Mouse (Mus musculus) gastrocnemius, adult 8-10 months (tissue): ENCODE data around the gene Trpm1. TPM values are rescaled to one million over a fixed set of nuclear protein-coding genes. Genes with fewer than 3 reads are reported as not detected.
A peak's percentile ranks its signal among the peaks of the same experiment; 100 is the strongest.

Source experiments
- DNase-seq, 2 experiments: peaks; one replicate each; pipeline ENCODE4 v3.0.0; 2022; ENCODE audit warnings: low spot score in 2 of 2
- total RNA-seq, 4 experiments: library from RNA; stranded (reverse); gene quantifications; 2 replicates each; pipeline ENCODE4 v1.2.4; 2022

Gene Trpm1
- total RNA-seq, 4 experiments from 2014 or later = 0.10 to 0.40 (median 0.30) TPM

DNA sequence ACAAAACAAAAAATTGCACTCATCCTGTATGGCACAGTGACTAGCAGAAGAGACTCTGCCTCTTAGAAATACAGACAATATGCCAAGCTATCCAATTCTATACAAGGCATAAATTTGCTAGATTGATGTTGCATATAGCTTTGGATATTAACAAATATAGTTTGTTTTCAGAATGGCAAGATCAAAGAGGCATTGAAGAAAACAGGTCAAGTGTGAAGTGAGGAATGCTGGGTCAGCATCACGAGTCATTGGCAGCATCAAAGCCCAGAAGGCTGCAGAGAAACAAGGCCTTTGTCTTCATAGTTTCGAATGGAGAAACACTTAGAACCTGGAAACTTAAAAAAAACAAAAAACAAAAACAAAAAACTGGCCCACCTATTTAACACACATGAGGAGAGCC is 78.4 kb downstream of the Trpm1 start:
- DNase-seq = no peak

DNA sequence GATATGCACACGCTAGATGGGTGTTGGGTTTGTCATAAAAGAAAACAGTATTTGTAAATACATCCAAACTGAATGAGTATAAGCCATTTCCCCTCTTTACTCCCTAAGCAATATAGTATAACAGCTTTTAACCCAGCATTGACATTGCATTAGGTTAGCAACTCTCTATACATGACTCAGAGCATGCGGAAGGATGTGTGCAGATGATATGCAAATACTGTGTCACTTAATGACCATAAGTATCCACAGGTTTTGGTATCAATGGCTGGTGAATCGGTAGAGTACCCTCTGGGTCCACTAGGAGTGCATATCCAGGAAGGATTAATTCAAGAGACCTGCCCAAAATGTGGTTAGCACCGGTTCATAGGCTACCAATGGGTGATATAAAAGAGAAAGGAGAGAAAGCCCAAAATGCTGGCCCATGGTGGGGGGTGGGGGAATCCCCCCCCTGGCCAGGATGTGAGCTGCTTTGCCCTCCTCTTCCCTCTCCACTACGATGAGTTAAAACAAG is 80.7 kb downstream of the Trpm1 start:
- DNase-seq = no peak

DNA sequence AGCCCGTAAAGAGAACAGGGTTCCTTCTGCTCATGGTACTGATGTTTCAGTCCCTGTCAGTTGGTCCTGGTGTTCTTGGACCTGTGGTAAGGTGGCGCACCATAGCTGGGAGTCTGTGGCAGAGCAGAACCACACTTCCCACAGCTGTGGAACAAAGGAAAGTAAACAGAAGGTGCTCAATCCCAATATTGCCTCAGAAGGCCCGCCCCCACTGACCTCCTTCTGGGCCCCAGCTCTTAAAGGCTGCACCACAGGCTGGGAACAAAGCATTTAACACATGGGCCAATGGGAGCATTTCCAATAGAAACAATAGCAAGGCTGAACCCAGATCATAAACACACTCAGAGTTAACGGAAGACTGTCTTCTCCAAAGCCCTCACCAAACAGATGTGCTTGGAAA is 82.9 kb downstream of the Trpm1 start:
- no peak for DNase-seq

DNA sequence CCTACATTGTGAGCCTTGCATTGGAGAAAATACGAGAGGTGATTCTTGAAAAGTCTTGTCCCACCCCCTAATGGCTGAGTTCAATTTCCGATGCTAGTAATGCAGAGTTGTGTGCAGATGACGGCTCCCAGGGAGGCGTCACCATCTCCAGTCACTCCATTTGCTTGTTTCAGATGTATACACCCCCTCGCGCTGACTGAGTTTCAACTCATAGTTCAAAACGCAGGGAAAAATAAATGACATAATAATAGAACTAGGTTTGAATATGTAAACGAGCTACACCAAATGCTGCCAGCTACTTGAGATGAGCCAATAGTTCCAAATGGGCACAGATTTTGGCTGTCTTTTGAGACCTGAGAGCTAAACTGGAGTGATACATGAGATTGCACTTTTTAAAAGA is 84.1 kb downstream of the Trpm1 start:
- no peak for DNase-seq

DNA sequence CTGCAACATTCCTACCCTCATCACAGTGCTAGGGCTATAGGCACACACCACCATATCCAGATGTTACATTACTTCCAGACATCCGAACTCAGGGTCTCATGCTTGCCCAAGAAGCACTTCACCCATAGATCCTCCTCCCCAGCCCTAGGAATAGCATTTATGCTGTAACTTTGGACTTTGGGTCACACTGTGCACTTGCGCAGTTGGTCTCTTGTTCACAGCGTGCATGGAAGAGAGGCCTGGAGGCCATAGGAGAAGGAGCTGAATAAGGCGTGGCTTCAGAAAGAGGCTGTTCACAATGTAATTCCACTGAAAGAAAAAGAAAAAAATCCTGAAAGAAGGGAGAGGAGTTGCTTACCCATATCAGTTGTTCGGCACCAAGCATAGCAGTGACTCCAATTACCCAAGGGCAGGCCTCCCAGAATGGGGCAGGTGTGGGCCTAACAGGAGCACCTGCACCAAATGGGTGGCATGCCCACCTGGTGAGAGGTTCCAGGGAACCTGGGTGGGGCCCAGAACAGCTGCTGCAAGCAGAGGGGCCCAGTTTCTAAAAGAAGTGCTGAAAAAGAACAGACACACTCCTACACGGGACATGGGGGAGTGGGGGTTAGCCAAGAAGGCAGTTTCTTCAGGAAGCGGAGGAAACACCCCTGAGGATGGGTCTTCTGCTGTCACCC is 84.9 kb downstream of the Trpm1 start:
- no peak for DNase-seq

DNA sequence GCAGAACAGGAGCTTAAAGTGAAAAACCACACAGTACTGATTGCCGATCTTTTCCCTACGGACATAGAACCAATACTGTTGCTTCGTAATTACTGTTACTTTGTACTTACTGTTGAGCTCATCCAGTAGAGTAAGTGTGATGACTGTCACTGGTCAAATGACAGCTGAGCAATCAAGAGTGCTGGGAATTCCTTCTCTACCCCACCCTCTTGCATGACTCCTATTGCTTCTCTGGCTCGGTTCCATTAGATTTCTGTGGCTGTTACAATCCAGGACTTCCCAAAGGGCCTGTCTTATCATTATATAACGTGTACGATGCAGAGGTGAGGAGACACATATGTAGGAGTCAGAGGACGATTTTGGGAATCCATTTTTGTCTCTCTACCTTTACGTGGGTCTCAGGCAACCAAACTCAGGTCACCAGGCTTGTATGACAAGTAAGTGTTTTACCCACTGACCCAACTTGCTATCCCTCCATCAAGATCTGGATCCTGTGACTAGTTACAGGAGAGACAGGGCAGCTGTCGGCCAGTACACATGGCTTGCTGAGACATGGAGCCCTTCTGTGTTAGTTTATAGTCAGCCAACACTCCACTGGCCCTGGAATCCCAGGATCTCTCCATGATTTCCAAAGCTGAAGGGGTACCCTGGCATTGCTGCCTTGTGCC is 85.6 kb downstream of the Trpm1 start:
- DNase-seq = no peak

DNA sequence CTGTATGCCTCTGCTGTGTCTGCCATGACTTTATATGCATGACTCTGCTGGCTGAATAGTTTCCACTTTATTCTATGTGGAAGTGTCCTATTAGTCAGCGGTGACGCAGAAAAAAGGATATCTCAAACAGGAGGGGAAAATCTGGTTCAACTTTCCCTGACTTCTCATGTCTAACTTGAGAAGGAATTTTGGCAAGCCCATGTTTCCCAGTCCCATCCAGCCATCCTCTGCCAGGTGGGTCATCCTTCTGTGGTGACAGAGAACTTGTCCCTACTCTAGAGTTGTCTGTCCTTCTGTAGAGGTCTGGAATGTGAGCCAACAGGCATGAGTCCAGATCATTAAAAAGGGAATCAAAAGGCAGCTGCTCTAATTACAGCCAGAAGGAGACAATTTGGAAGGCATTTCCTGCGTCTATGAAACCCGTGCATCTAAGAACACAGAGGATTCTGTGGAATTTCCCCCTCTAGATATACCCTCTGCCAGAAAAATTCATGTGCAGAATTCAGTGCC is 86.2 kb downstream of the Trpm1 start:
- peak in 1 of 2 experiments; percentile 16 for DNase-seq

DNA sequence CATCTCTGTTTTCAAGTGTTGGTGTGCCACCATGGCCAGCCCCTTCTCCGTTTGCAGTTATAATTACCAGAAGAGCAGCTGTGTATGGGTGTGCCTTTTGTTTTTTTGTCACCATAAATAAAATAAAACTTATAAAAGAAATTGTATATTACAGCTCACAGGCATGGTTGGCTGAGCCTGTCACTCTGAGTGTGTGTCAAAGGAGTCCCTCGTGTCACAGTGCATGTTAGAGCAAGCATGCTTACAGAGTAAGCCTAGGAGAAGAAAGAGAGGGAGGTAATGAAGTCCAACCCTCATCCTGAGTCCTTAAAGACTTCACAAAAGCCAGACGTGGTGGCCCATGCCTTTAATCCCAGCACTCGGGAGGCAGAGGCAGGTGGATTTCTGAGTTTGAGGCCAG is 88.8 kb downstream of the Trpm1 start:
- DNase-seq = no peak

DNA sequence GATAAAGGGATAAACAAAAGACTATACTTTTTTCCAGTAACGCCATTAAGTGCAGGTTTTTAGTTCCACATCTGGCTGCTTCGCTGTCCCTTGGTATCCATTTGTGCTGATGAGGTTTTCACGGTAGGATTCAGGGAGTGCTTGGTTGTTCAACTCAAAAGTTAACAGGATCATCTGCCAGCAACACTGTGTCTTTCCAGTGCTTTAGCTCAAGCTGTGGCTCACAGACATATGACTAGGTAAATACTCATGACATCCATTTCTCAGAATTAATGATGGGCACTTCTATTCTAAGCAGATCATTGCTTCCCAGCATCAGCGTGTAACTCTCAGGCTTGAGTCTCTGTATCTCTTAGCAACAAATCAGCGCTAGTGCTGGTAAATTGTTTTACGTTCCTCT is 90.7 kb downstream of the Trpm1 start:
- no peak for DNase-seq

DNA sequence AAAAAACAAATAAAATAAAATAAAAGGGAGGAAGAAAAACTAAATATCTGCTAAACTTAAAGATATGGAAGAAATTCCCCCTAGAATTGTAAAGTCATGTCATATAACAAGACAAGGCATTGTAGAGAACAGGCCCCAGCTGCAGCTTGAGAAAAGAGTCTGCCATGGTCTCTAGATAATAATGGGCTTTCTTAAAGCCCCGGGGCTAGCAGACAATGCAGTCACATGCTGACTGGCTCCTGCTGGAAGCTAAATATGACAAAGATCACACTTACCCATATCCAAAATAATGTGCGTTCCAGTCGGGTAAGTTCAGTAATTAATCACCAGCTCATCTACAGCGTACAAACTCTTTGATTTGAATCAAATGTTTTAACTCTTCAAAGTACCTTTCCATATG is 93.1 kb downstream of the Trpm1 start:
- DNase-seq = no peak

DNA sequence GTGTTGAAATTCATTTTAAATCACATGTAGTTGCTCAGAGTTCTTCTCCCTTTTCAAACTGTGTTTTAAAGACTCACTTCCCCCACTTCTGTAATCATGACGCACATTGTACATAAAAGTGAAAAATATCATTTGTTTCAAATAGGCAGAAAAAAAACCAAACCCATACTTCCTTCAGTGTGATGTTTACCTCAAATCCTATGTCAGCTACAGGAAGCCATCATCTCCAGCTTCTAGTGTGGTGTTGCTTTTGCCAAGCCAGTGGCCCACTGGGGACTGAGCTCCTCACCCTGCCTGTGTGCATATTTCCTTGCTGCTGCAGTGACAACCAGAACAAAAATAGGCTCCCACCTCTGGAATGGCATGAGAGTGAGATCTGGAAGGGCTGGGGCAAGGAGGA is 94.7 kb downstream of the Trpm1 start:
- DNase-seq = no peak

DNA sequence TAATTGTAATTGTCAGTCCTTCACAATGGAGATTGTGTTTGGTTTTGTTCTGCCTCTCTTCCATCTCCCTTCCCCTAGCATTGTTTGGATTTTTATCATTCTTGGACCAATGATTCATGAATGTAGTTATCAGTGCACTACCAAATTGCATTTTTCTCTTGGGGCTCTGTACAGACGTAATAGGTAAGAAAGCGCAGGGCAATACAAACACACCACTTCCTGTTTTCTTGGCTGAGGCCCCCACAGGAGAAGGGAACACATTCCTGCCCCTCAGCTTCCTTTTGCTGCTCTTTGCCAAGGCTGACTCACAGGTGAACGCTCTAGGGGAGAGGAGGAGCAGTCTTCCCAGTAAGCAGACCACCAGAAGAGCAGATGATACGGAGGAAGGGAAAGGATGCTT is 96.1 kb downstream of the Trpm1 start:
- no peak for DNase-seq

DNA sequence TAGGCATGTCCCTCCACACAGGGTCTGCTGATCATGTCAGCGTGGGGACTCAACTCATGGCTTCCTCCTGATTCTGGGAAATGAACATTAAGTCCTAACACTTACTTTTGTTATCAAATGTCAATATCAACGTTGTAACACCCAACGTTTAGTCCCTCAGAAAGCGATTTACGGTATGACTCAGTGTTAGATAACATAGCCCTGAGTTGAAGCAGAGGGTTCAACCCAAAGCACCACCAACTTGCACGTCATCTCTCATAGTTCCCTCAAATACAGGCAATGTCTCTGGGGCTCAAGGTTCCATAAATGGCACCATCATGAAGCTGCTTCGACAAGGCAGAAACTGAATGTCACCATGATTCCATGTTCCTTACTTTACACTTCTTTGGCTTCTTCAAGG is 96.8 kb downstream of the Trpm1 start:
- no peak for DNase-seq

DNA sequence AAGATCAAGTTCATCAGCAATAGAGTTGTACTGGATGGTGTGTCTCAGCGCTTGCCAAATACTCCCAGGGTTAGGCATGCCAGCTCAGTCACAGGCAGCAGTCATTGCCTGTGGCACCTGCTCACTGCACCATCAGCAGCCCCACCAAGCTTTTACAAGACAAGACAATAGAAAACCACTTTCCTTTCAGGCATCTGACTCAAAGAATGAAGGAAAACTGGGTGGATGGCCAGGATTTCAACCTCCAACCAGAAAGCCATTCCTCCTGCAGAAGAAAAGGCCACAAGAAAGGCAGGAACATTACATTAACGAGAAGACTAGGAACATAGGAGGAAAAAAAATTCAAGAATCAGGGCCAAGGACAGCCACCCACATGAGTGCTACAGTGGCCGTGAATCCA is 100.1 kb downstream of the Trpm1 start:
- no peak for DNase-seq

DNA sequence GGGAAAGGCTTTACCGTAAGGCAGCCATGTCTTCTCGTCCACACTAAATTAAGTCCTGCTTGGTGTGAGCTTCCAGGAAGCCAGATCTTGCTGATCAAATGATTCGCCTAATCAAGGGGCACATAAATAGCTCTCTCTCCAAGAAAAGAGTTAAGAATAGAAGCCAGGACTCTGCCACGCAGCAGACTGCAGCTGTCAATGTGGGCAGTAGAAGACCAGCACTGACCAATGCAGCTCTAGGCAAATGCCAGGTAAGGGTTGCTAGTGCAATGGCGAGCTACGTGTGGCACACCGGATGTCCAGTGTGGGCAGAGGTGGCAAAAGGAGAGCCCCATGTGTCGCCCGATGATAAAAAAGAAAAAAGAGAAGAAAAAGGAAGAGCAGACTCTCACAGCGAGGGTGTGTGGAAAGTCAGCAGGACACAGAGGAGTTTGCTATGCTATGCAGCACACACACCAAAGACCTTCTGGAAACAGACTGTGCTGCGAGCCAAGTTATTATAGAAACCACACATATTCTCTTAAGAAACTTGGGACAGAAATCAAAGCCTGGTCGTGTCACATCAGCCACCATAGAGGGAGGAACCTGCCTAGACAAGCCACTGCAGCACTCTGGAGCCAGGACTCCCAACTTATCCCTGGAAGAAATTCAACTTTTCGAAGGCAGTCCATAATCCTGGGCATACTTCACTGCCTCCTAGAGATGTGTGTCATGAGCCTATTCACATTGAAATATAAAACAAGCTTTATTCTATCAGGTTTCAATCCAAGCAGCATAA is 112.1 kb downstream of the Trpm1 start:
- DNase-seq = peak in 1 of 2 experiments; percentile 40

DNA sequence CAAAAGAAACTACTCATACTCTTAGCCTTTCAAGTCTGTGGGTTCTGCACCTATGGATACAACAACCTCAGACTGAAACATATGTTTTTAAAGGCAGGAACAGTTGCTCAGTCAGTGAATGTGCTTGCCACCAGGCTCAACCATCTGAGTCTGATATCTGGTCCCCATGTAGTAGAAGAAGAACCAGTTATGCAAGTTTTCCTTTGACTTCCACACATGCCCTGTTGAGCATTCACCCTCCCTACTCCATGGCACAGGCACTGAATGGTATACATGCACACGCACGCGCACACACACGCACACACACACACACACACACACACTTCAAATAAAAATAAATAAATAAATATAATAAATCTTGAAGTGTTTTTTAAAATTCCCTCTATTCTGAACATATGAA is 113.0 kb downstream of the Trpm1 start:
- no peak for DNase-seq

DNA sequence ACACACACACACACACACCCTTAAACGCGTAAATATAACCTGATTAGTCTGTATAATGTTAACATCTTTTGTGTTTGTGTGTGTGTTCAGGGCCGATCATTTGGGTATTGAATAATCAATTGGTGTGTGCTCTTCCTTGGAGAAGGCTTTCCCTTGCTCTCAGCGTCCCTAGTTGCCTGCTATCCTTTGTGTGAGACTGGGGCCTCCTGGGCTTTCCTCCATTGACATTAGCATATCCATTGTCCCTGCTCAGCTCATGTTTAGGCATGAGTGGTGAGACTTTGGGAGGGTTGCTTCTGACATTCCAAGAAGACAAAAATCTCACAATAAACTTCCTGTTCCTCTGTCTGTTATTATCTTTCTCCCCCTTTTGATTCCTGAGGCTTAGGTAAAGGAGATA is 118.3 kb downstream of the Trpm1 start:
- DNase-seq = no peak

DNA sequence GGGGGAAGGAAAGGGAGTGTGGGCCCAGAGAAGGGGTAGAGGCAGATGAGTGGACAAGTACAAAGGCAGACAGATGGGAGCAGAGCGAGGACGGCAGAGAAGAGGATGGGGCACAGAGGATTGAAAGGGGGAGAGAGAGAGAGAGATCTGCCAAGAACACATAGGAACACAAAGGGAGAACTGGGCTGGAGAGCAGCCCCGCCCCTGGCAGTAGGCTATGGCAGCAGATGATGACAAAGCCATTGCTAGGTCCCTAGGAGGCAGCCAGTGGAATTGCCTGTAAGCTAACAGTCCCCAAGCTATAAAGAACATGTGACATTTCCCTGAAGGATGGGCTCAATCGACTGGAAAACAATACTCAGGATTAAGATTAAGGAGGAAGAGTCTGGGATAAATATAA is 121.9 kb downstream of the Trpm1 start:
- DNase-seq = no peak

DNA sequence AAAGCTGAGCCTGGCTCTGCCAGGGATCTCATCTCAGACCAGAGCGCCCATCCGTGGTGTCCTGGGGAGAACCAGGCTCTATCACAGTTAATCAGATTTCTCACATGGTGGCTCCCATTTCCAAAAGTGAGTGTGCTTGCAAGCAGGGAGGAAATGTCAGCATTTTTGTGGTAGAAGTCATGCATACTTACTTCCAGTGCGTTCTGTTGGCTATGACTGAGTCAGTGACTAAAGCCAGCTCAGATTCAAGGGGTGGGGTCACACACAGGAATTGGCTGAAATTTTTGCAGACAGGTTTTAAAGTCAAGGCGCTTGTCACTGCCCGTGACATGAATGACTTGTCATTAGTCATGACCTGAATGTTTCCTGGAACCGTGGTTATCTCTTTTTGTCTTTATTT is 123.3 kb downstream of the Trpm1 start:
- peak in 1 of 2 experiments; percentile 24 for DNase-seq

DNA sequence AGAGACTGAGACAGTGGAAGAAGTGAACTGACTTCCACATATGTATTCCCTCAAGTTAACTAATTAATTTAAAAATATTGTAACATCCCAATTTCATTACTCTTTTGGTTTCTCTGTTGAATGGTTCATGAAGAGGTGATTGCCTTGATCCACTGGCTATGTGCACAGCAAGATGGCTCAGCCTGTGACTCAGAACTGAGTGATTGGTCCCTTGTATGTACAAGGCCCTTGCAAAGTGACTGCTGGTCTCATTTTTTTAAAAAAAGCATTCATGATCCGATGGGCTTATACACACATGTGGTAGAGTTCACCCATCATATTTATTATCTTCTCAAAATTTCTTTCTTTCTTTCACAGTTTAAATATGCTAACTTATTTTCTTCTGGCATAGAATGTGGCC is 124.9 kb downstream of the Trpm1 start:
- no peak for DNase-seq

DNA sequence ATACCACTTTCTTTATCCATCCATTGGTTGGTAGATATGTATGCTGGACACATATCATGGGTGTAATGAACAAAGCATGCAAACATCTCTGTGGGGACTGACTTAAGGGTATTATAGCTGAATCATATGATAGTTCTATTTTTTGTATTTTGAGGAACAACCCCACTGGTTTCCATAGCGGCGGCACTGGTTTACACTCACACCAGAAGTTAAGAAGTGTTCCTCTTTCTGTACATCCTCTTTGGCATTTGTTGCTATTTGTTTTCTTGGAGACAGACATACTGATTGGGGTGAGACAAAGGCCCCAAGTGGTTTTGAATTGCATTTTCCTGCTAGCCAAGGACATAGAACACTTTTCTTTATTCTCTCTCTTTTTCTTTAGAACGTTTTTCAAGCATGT is 125.9 kb downstream of the Trpm1 start:
- no peak for DNase-seq

DNA sequence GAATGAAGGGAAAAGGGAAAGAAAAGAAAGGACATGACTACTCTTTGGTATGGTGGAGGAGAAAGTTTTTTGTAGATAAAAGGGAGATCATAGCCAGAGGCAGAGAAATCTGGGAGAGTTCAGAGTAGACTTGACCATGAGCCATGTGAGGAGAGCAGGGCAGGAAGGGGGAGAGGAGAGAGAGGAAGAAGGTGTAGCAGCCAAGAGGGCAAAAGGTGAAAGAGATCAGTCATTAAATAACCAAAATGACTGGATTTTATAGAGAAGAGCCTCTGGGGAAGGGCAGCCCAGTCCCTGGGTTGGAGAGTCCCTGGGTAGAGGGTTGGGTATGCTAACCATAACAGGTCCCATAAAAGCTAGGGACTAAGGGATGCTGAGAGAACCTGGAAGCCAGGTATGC is 132.9 kb downstream of the Trpm1 start:
- DNase-seq = no peak
